Mouse (Mus musculus) c-Kit-positive CD71-positive TER-119-positive erythroid progenitor cells, embryonic 14.5 days (primary cell): ENCODE results near the gene Ibsp.

Experiments used
- DNase-seq: peaks from one replicate; pipeline ENCODE4 v3.0.0-alpha.2; 2013; ENCODE audit warnings: low spot score

Gene Ibsp

DNA sequence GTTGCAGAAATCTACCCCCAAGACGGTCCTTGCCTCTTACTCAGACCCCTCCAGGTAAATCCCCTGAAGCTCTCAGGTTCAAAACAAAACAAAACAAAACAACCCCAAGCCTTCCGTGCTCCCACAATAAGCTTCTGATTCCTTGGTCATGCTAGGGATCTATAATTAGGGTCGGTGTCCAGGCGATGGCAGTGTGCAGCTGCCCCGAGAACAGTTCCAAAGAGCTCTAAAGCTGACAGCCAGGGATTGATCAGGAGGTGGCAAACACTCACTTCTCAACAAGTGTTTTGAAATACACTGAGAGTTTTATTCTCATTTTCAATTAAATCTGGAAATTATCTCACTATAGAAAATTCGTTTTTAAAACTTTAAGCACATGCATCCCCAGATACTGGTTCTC lies 43.9 kb downstream of the Ibsp start:
- no peak for DNase-seq

DNA sequence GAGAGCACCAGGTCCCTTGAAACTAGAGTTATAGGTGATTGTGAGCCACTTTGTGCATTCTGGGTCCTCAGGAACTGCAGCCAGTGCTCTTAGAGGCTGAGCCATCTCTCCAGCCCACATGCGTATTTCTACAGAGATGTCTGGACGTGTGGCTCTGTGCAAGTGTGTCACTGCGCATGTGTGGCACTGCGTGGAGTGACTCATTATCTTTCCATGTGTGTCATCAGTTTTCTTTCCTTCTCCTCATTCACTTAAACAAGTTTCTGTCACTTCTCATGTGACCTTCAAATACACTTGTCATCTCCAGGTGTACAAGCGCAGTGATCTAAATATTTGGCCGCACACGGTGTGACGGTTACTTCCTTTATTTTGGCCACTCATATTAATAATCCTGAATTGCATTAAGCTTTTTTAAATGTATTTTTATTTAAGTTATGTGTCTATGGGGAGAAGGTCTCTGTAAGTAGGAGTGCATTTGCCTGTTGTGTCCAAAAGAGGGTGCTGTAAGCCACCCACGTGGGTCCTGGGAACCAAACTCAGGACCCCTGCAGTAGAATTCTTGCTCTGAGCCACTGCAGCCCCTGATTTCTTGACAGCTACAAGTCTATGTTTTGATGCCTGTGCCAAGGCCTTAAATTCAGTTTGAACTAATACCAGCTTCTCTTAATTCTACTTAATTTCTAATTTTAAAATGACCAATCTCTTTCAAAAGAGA lies 45.7 kb downstream of the Ibsp start:
- DNase-seq: no peak

DNA sequence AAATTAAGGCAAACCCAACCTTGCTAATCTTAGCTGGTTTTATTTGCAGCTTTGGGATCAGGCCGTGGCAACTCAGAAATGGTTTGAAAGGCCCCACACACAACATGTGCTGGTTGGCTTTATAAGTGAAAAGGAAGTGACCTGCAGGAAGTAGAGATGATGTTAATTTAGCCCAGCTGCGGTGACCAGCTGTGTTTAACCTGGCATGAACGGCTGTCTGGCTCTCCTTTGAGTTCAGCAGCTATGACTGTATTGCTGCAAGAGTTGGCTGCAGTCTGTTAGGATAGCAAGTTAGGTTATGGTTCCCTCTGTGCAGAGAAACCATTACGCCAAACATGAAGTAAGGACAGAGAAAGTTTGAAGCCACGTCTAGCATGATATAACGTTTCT lies 46.3 kb downstream of the Ibsp start:
- no peak for DNase-seq

DNA sequence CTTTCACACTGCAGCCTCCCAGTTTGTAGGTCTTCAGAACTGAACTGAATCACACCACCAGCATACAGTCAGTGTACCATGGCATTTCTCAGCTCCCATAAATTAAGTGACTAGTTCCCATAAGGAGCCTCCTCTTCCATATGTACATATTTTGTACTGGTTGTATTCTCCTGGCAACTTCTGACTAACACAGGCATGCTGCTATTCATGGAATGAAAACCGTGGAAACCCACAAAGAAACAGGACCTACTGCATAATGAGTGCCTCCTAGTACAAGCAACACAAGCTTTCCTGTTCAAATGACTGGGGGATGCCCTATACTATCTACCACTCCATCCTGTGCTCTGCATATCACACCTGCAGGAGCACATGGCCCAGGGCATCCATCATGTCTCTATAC lies 52.1 kb downstream of the Ibsp start:
- DNase-seq: no peak

DNA sequence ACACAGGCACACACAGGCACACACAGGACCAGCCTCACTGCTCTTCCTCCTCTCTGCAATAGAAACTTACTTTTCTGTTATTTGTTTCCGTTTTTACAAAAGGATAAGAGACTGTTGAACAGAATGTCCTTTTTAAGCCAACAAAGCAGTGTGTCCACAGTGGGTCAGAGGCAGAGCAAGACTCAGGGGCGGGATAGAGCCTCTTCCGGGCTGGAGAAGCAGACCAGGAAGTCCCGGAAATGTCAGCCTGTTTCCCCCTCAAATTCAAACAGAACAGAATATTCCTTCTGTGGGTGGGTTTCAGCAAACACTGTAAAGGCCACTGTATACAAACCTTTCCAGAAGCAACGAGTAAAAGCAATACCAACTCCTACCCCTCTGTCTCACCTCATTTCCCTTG lies 52.9 kb downstream of the Ibsp start:
- DNase-seq: no peak

DNA sequence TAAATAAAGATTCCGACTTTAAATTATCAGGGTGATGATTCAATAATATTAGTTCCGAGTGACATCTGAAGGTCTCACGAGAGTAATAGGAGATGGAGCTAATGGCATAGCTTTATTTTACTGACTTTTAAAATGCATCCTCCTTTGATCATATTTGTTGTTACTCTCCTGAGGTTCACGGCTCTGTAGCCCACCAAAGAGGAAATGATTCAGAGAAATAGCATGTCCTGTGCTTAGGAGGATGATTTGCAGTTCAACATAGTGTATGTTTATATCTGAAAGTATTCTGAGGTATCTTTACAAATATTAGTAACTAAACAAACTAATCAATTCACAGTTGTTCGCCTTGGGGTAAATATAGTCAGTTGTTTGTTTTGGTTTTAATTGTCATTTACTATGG lies 58.6 kb downstream of the Ibsp start:
- no peak for DNase-seq

DNA sequence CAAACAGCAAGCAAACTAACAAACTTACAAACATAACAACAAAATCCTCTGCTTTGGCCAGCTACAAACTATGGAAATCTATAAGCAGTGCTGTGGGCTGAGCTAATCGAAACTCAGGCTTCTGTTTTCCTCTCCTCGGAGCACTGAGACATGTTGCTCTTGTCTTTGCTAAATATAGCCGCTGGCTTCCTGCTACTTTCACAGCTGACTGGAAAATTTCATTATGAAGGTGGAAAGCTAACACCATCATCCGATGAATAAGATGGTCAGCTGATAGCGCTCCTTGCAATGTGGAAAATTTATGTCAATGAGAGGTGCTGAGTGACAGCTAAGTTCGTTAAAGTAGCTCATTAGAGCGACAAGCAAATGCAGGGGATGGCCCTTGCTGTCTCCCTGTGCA lies 59.6 kb downstream of the Ibsp start:
- DNase-seq: no peak

DNA sequence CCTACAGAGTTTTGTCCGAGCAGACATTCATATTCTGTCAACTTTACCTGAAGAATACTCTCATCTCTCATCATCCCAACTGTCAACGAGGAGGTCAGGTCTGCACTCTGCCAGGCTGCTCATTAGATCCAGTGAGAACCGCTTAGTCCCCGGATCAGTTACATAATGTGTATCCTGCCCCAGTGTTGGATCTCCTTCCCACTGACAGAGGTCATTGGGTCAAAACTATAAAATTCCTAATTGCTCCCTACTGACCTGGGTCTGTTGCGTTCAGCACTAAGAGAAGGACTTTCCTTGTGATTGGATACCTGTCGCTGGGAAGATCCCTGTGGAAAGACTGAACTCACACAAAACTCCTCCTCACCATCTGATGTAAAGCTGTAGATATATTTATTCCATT lies 60.3 kb downstream of the Ibsp start:
- DNase-seq: no peak
